Mouse (Mus musculus): ENCODE data around the gene Hoxa1. TPM values are rescaled to one million over a fixed set of nuclear protein-coding genes. Genes with fewer than 3 reads are reported as not detected.

The Hoxa1 gene
- total RNA-seq, 2 experiments from 2014 or later: 0.29 to 0.43 TPM

DNA sequence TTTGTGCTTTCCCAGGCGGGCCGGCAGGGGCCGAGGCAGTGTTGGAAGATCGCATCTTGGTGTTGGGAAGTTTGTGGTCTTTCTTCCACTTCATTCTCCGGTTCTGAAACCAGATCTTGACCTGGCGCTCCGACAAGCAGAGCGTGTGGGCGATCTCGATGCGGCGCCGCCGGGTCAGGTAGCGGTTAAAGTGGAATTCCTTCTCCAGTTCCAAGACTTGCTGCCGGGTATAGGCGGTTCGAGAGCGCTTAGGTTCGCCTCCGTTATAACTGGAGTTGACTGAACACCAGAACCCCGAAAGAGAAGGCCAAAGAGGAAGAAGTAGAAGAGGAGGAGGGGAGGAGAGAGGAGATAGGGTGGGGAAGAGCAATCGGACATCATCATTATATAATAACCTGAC is 32.3 kb upstream of the Hoxa1 start:
- DNase-seq (ENCODE audit: low spot score in 2 of 2): peak in 1 of 2 experiments; percentile 30

DNA sequence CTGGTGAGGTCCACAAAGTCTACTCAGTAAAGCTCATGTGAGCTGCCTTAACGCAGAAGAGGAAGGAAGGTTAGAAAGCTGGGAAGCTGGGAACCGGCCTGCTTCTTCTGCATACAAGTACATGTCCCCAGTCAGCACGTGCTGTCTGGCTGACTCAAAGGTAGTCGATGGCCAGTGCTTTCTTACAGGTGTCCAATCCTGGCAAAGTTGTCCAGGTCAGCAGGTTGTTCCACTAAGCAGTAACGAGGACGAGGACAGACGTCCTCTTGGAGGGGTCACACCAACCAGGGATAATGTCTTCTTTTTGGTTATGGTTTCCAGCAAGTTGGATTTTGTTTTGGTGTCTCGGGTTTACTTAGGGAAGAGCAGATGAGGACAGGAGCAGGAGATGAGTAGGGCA is 31.8 kb upstream of the Hoxa1 start:
- DNase-seq (ENCODE audit: low spot score in 2 of 2): peak in 1 of 2 experiments; percentile 21

DNA sequence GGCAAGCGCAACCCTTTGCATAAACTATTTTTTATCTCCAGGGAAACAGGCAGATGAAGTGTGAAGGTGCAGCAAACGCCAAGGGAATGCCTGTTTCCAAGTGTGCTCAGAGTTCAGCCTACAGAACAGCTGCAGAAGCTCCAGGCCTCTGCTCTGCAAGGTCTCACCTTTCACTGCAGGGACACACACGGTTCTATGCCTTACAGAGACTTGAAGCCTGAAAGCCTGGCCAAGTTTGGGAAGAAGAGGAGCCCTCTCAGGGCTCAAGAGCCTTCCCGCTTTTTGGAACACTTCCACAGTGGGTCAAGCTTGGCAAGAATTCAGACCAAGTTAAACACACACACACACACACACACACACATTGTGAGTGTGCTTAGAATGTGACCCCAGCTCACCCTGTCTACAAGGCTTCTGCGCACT is 31.1 kb upstream of the Hoxa1 start:
- peak in 1 of 2 experiments; percentile 15 for DNase-seq (ENCODE audit: low spot score in 2 of 2)

DNA sequence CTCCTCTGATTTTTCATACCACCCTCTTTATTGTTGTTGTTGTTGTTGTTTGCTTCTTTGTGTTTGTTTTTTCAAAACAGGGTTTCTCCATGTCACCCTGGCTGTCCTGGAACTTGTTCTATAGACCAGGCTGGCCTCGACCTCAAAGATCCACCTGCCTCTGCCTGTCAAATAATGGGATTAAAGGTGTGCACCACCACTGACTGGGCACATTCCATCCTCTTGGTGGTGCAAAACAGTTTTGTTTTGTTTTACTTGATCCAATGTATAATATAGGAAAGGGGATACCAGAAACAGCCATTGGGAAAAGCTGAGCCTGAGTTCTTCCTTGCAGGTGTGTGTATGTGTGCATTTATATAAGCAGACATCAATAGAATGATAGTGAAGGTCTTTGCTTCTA is 28.4 kb upstream of the Hoxa1 start:
- no peak for DNase-seq (ENCODE audit: low spot score in 2 of 2)

DNA sequence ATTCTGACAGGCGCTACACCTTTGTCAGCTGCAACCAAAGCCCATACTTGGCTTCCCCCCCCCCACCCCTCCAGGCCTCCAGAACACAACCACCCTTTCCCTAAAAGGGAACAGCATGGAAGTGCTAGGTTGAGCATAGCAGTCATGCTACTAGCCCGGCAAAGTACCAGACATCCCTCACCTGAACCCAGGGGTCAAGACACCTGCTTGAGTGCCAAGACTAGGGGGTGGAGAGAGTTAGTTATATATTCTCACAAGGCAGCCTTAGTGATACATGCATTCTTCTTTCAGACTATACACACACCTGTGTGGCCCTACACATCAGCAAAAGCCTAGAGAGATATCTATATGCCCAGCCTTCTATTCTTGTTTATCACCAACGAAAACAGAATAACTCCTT is 27.7 kb upstream of the Hoxa1 start:
- DNase-seq (ENCODE audit: low spot score in 2 of 2): peak in 1 of 2 experiments; percentile 15

DNA sequence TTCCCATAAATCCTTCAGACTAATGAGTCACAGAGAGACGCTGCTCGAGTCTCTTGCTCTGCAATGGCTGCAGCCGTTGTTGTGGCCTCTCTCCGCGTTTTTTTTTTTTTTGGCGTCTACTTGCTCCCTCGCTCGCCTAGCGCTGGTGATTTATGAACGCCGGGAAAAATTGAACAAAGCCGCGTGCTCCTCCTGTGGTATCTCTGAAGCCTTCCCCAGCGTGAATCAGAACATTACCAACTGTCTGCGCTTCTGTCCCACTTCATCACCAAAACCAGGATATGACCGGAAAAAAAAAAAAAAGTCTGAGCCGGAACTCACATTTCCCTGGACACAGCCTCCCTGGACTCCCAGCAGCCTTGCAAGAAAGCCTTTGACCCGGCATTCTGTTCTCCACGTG is 27.1 kb upstream of the Hoxa1 start:
- peak in 1 of 2 experiments; percentile 22 for DNase-seq (ENCODE audit: low spot score in 2 of 2)

DNA sequence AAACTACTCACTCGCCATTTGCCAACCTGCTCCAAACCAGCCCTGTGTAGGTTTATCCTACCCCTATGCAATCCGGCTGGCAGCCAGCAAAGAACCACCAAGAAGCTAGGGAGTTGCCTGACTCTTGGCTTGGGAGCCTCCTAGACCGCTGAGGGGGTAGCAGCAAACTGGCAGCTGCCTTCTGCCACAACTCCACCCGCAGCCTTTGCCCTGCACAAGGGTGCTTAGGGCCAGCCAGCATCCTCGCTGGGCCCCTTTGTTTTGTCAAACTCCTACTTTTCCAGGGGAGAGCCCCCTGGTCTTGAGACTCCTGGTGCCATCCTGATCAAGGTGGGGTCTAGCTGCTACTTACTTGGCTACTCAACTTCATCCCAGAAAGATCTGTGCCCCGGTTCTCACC is 26.6 kb upstream of the Hoxa1 start:
- peak in 1 of 2 experiments; percentile 23 for DNase-seq (ENCODE audit: low spot score in 2 of 2)

DNA sequence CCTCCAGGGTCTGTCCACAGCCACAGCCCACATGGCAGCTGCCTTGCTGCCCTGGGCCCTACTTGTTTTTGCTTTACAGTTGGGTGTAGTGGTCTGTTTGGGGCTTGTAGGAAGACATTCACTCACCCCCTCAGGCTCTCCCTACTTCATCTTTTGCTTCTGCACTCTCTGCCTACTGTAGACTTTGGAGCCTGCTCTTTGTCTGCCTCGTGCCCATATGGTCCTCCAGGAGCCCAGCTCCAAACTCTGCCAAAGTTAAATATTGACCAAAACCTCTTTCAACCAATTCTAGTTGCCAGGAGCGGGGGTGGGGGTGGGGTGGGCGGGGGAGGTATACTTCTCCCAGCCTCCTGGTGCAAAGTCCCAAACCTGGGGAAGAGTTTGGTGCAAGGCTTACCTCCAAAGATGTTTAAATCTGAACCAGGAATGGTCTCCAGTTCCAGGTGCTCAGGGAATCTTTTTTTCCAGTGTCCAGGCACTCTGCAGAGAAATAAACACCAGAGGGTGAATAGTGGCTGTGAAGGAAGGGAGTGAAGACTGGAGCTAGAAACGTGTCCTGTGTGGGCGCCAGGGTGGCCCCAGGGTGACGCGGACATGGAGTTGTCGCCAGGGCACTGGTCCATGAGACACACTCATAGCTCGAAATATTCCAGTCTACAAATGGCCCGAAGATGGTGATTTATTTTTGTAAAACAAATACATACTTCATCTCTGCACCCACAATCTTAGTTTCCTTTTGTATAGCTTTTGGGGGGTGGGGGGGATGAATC is 25.4 kb upstream of the Hoxa1 start:
- peak in 1 of 2 experiments; percentile 24 for DNase-seq (ENCODE audit: low spot score in 2 of 2)

DNA sequence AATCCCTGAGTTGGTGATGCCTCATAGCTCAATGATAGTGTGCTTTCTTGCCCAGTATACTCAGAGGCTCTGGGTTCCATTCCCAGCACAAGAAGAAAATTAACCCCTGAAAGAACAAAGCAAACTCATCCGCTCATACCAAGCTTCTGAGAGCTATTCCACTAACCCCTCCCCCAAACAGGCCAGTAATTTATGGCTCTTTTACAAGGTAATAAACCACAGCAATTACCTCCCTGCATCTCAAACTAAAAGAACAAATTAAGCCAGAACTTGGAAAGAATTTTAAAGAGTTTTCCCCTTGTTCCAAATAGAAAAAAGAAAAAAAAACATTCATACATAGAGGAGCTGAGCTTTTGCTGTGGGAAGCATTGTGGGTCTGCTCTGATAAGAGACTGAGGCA is 24.7 kb upstream of the Hoxa1 start:
- no peak for DNase-seq (ENCODE audit: low spot score in 2 of 2)

DNA sequence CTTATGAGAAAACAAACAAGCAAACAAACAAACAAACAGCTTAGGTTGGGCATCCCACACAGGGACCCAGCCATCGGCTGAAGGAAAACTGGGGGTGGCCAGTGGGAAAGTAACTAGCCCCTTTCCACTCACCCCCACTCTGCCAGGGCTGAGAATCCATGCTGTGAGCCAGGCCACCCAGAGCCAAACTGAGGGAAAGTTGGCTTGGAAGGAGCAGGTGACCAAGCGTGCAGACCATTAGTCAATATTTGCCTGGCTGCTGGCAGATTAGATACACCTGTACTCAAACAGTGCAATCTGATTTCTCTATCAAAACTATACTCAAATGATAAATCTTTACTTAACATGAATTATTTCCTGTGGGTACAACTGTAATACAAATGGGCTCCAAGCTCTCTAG is 23.9 kb upstream of the Hoxa1 start:
- no peak for DNase-seq (ENCODE audit: low spot score in 2 of 2)

DNA sequence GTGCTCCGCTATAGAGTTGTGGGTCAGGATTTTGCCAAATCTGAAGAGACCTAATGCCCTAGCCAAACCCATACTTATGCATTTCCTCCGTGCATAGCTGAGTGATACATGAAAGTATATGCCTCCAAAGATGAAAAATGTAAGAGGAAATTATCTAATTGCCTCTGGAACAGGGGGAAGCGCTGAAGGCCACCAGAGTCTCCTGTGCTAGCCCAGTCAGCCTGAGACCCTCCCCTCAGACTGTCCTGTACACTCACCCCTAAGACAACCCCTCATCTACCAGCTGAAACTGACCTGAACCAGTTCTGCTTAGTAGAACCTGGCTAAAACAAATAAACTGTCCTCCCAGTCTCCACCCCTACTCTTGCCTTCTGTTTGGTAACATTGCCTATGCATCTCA is 22.6 kb upstream of the Hoxa1 start:
- DNase-seq (ENCODE audit: low spot score in 2 of 2): no peak

DNA sequence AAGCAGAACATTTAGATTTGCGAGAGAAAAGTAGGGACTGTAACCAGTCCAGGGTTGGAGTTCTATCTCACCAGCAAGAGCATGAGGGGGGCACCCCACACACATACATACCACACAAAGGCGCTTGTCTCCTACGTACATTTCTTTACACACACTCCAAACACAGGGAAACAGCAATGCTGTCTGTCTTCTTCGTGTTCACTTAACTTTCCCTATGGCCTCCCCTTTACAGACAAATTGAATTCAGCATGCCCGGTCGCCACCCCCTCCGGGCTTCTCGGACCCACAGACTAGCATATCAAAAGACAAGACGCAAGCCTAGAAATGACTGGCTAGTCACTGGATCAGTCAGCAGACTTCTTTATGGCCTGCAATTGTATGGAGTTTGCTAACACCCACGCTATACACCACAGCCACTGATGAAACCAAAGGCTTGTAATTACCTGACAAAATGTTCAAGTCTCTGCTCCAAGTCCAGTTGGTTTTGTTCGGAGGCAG is 22.1 kb upstream of the Hoxa1 start:
- DNase-seq (ENCODE audit: low spot score in 2 of 2): peak in 1 of 2 experiments; percentile 17

DNA sequence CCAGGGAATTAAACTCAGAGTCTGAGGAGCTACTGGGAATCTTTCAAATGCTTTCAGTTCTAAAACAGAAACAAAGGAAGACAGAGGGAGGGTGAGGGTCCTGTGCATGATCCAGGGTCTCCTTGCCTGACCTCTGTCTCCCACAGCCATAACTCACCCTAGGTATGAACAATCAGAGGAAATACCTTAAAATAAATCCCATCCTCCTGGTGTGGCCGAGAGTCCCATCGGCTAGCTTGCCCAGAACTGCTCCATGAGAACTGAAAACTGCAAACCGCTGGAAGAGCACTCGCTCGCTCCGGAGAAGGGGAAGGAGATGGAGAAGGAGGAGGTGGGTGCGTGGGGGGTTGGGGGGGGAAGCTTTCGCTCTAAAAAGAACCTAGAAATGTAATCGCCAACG is 21.6 kb upstream of the Hoxa1 start:
- DNase-seq (ENCODE audit: low spot score in 2 of 2): peak in 1 of 2 experiments; percentile 17

DNA sequence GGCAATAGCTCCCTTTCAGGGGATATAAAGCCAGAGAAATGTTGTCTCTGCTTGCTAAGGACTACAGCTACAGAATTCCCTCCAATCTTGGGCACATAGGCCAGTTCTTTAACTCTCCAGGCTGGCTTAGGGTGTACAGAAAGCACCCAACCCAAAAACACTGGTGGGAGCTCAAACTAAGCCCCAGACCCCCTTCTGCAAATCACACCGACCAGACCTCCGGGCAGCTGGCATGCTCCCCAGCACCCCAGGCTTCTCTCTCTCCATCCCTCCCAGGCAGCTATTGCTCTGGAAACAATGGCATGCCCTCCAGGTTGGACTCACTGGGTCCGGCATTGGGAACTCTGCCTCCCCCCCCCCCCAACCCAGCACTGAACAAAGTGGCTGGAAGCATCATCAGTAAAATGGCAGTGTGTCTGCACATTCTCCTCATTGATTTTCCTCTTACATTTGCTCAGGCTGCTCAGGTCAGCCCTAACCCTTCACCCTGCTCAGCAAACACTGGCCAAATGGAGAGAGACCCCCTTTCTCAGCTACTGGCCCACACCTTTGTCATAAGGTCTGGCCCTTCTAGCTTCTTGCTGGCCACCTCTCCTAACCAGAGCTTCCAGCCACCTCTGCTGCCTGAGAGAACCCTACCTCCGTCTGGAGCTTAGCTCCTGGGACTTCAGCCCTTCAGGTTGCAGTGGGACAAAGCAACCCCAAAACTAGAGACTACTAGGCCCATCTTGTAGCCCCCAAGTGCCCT is 21.0 kb upstream of the Hoxa1 start:
- peak in 1 of 2 experiments; percentile 15 for DNase-seq (ENCODE audit: low spot score in 2 of 2)

DNA sequence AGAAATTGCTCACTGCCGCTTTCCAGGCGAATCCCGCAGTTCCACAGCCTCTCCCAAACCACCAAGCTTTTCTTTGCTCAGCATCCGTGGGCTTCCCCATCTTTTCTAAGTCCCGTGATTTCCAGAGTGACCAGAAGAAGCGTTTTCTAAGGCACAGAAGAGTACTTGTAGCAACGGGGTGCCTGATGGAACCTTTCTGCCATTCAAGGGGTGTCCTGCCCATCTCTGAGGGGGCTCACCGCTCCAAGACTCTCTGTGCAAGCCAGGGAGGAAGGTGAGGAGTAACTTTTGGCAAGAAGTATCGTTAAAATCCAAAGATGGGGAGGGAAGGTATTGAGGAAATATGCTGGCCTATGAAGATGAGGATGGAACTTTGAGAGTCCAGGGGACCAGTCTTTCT is 19.7 kb upstream of the Hoxa1 start:
- DNase-seq (ENCODE audit: low spot score in 2 of 2): no peak

DNA sequence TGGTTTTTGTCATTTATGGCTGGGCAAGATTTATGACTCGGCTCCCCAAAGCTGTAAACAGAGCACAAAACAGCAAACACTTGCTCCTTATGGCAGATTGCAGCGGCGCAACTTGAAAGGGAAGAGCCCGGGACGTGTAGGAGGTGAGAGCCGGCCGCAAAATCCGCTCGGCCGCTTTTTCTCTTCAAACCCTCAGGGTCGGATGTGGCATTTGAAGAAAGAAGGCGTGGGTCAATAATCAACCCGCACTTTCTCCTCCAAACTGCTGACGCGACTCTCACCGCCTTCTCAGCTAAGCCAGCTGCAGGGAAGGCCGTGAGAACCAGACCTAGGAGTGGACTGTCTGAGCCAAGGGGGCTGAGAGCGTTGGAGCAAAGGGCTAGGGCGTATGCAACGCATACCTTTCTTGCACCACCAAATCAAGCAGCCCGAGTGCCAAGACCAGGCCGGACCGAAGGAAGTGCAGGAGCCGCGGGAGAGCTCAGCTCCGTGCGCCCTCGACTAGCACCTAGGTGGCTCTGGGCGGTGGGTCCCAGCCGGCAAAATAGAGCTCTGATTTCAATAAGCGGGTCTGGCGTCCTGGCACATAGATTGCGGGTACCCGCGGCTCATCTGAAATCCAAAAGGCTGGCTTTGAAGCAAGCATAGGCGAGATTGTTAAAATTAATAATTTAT is 19.1 kb upstream of the Hoxa1 start, which contains the start of gene 5730596B20Rik:
Gene 5730596B20Rik (plus strand): TSS at position 438 of the 675 bp plus-strand sequence.
- no peak for DNase-seq (ENCODE audit: low spot score in 2 of 2)

DNA sequence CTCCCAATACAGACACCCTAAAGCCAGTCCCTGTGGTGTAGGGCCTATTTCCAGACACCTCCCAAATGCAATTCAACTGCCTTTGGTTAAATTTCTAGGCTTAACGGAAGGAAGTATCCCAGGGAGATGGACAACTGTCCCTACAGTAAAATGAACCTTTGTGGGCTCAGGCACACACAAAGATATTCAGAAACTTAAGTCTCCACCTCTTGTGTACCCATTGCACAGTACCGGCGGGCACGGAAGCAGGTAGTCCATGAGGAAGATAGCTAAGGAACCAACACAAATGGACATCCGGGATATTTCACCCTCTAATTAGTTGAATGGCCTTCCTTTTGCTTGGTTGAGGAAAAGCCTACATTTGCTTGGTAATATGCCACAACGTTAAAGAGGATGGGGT is 18.3 kb upstream of the Hoxa1 start:
- no peak for DNase-seq (ENCODE audit: low spot score in 2 of 2)

DNA sequence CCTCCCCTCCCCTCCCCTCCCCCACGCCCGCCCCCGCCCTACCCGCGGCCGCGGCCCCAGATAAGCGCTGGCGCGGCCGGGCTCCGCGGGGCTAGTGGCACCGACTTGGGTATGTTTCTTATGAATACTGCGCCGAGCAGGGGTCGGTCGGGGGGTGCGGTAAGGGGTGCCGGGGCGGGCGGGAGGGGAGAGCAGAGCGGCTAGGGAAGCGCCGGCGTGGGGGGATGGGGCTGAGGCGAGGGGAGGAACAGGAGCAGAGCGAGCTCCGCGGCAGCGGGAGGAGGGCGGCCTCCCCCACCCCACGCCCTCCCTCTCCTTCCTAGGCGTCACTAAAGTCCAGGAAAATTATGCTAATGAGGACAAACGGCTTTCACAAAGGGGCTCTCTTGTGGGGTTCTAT is 17.7 kb upstream of the Hoxa1 start:
- DNase-seq (ENCODE audit: low spot score in 2 of 2): peak in 1 of 2 experiments; percentile 51

DNA sequence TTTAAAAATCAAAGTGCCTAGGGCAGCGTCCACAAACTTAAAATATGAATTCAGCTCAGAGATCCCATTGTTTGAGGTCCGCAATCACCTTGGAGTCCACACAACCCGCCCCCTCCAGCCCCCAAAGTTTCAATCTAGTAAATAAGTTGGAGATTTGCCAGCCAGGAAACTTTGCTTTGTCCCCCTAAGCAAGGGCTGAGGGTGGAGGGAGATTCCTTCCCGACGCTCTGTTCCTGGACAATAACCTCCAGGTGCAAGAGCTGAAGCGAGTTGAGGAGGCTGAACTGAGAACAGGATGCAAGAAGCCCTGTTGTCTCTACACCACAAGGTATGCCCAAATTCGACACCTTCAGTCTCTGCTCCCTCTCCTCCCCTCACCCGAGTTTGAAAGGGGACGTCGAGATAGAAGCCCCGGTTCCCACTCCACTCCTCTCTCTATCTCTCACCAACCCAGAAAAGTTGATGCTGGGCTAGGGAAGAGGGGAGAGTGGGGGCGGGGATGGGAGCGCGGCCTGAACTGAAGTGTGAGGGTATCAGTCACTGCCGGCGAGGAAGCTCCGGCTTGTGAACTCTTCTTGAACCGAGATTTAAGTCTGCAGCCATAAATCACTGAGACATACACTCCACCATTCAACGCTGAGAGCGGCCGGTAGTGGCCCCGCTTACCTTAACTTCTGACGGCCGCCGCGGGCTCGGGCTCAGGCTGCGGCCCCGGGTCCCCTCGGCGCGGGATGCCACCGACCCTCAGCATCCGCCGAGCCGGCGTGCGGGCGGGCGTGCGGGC is 17.0 kb upstream of the Hoxa1 start:
- DNase-seq (ENCODE audit: low spot score in 2 of 2): no peak

DNA sequence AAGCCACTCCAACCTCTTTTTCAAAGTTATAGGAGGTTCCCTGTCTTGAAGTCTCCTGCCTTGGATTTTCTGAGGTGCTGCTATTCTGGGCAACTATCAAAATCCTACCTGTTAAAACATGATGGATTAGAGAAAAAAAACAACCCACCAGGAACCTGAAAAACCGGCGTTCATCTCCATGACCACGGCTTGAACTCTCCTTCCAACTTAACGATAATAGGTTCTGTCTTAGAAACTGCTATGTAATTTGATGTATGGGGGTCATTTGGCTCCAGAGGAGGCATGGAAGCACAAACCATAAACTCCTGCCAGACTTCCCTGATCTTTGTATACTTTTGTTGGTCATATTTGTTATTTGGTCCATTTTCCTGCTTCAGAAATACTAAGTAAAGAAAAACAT is 15.5 kb upstream of the Hoxa1 start:
- no peak for DNase-seq (ENCODE audit: low spot score in 2 of 2)

DNA sequence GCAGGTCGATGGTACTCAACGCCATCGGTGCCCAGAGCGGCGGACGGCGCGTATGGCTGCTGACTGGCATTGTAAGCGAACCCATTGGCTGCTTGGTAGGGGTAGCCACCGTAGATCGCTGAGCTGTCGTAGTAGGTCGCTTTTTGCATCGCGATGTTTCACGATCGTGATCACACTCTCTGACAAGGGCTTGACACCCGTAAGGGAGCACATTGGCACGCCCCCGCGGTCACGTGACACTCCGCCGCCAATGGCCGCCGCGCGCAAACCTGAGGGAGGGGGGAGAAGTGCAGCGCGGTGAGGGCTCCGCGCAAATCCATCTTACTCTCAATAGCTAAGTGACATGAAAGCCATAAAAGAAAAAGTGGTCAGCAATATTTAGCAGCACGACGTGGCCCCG is 14.4 kb upstream of the Hoxa1 start:
- peak; percentile 89 for DNase-seq (ENCODE audit: low spot score in 2 of 2)

All from adrenal gland, adult 18-20 months (tissue).